Mouse (Mus musculus) left cerebral cortex, postnatal 25 days (tissue): ENCODE measurements around the gene Ctdsp1. TPM values are rescaled to one million over a fixed set of nuclear protein-coding genes. Genes with fewer than 3 reads are reported as not detected.
A peak's percentile ranks its signal among the peaks of the same experiment; 100 is the strongest.

Experiments
- DNase-seq, 2 experiments: peaks; one replicate each; pipeline ENCODE4 v3.0.0; 2022; ENCODE audit warnings: low spot score in 2 of 2, mixed read lengths in 1 of 2
- intact Hi-C: fragments of 180-260 bp; cut with DNase I; formaldehyde crosslinking; loops from one replicate; pipeline ENCODE4 v1.15.1; 2025
- total RNA-seq, 2 experiments: library from RNA; stranded (reverse); gene quantifications; 2 replicates each; pipeline ENCODE4 v1.2.3; 2021

Ctdsp1 gene
- total RNA-seq = 10 to 100 TPM; 22.5 to 27.1 TPM

DNA sequence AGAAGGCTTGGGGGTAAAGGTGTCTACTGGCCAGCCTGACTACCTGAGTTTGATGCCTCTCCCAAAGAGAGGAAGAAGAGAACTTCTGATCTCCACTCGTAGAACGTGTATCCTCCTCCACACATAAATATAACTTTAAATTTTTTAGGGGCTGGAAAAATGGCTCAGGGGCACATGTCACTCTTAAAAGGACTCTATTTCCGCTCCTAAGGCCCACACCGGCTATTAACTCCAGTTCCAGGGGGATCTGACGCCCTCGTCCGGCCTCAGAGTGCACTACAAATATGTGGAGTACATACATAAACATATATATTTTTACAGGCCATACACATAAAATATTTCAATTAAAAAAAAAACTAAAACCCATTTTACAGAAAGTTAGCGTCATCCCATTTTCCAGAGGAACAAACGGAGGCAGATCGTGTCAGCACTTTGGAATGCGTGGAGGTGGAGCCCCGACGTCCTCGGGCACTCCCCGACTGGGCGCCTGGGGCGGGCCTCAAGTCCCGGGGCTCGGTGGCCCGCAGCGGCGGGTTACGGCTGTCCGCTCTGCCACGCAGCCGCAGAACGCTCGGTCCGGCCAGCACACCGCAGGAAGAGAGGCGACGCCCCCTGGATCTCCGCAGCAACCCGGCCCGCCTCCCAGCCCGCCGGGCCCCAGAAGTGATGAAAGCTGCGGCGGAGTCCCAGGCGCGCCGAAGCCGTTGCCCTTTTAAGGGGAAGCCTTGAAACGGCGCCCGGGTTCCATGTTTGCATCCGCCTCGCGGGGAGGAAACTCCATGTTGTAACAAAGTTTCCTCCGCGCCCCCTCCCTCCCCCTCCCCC, at the start of gene Ctdsp1:
Gene Ctdsp1 (plus strand): TSS at position 586 of the 825 bp plus-strand sequence.
- peak; percentile 95 to 96 for DNase-seq
- intact Hi-C loops = loop anchor here (2.0 to 5.0 kb wide), 2 partner anchors 28 to 154 kb away; partner anchors contain the start of genes Arpc2 and Catip

DNA sequence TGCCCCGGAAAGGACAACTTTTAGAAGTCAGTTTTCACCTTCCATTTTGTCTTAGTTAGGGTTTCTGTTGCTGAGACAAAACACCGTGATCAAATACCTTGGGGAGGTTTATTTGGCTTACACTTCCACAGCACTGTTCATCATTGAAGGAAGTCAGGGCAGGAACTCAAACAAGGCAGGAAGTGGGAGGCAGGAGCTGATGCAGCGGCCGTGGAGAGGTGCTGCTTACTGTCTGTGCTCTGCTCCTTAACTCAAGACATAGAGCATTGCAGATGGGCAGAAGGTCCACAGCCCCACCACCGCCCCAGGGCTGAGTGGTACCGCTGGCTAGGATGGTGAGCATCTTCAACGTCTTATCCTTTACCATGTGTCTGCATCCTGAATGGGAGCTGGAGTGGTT, 49.4 kb upstream of the Ctdsp1 start:
- intact Hi-C loops = no loop called here
- peak in 1 of 2 experiments; percentile 16 for DNase-seq

DNA sequence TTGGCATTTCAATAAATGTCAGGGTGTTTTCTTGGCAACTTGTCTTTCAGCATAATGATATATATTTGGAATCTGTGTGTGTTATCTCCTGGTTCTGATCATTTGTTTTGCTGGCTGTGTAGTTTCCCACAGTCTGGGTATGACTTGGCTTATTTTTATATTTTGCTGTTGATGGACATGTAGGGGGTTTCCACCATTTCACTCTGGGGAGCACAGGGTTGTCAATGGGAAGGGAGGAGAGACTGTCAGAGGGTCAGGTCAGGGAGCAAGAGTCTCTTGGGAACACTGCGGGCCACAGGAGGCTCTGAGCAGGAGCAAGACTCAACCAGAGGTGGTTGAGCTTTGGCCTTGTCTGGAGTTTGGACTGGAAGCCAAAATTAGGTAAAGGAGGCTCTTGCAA, 49.0 kb upstream of the Ctdsp1 start:
- intact Hi-C loops = no loop called here
- no peak for DNase-seq

DNA sequence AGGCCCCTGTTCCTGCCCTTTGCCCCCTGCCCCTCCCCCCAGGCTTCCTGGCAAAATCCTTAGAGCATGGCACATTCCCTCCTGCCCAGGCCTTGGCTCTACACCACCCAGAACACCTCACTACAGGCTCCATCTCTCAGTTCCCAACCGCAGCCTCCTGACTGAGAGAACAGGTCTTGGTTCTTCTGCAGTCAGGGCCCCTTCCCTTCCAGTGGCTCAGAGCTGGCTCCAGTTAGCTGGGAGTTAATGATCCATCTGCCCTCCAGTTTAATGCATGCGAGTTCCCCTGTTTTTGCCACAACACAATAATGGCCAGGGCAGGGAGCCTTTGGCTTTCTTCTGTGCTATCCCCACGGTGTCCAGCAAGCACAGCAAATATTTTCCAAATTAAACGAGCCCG, 48.1 kb upstream of the Ctdsp1 start:
- intact Hi-C loops = no loop called here
- DNase-seq = no peak

DNA sequence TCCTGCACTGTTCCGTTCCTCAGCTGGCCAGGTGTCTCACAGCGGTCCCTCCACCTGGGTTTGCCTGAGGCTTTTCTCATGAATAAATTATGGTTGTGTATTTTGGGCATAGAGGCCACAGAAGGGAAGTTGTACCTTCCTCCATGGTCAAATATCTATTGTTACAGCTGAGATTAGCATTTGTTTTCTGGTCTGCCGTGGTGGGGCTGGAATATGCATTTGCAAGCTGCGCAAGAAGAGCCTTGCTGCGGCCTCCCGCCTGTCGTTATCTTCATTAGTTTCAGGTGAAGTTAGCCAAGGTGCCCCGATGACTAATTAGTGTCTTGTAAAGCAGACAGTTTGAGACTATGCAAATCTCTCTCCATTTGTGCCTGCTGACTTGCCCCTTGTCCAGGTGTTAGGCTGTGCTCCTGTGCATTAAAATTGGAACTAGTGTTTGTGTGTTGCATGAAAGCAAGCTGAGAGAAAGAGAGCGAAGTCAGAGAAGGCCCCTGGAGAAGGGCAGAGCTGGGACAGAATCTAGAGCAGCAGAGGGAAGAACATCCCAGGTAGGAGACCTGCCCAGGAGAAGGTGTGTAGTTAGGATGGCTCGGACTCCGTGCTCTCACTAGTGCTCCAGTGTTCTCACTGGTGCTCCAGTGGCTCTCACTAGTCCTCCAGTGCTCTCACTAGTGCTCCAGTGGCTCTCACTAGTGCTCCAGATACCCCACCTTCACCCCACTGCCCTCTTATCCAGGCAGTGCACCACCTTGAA, 47.0 kb upstream of the Ctdsp1 start:
- no peak for DNase-seq
- intact Hi-C loops = no loop called here

DNA sequence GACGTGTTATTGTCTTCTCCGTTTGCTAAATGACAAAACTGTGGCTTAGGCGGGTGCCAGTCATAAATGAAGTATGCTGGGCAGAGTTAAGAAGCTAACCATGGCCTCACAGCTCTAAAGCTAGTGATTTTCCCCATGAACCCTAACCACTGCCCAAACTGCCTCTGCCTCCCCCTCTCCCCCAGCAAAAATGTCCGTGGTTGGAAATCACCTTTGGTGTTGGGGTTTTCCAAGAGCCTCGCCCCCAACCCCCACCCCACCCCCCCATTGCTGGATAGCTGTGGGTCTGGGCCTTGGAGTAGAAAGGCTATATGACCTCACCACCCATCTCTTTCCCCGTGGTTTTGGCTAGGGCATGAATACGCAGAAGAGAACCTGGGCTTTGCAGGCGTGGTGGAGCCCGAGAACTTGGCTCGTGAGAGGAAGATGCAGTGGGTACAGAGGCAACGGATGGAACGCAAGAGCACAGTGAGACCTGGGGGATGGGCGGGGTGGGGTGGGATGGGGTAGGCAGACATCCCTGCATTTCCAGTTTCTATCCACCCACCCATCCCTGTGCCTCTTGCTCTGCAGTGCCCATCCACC, 40.0 kb upstream of the Ctdsp1 start:
- intact Hi-C loops = no loop called here

DNA sequence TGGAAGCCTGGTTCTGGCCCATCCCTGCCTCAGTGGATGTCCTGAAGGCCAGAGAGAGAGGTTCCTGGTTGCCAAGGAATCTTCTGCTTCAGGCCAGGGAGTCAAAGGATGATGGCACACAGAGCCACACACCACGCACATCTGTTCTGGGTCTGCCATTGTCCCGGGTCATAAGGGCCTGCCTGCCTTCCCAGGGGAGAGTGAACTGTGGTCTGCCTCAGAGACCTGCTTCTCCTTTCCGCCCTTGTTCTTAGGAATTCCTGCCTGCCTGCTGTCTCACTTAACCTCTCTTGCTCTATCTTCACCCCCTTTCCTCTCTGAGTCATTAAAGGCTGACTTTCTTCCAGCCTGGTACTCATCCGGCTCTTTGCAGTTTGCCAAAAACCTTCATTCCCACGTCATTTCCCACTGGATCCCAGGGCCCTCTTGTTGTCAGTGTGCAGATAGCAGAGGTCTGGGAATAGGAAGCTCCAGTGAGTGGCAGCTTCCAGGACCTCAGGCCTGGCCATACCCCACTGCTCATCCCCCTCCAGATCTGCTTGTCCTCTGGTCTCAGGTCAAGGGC, 38.7 kb upstream of the Ctdsp1 start:
- no peak for DNase-seq
- intact Hi-C loops = no loop called here

More for the DNA sequence above, 40.0 kb upstream of the Ctdsp1 start:
- DNase-seq = no peak

DNA sequence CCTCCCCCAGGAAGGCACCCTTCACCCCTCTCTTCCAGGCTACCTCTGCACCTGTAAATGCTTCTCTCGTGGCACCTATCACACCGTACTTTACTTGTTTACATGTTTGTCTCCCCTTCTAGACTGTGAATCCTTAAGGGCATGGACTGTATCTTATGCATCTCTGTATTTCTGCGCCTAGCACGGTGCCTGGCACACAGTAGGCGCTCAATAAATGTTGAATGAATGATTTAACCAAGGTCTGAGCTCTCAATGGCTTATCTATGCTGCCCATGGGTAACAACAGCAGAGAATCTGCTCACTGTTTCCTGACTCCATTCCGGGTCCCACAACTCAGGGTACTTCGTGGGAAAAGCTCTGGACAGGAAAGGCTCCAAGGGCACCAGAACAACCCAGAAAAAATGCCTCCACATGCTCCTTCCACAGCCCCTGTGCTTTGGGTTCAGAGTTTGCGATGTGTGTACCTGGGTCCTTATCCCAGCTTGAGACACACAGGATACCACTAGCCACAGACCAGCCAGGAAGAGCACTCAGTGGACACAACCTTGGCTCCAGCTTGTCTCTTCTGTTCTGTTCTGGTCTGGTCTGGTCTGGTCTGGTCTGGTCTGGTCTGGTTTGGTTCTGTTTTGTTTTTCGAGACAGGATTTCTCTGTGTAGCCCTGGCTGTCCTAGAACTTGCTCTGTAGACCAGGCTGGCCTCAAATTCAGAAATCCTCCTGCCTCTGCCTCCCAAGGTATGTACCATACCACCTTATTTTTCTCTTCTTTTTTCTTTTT, 37.7 kb upstream of the Ctdsp1 start:
- intact Hi-C loops = no loop called here
- no peak for DNase-seq

DNA sequence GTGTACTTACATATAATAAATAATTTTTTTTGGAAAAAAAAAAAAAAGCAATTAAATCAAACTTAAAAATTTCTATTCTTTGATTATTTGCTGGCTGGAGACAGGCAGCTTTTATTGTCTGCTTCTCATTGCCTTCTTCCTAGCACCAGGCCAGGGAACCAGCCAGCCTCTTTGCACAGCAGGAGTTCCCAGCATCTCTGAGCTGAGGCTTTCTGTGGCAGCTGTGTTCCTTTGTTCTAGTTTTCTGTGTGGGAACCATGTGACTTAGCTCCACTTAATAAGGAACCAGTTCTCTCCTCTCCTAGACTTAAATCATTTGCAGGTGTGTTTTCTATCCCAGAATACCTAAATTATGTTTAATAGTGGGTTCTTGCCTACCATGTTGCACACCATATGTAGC, 33.8 kb upstream of the Ctdsp1 start:
- no peak for DNase-seq
- intact Hi-C loops = no loop called here

DNA sequence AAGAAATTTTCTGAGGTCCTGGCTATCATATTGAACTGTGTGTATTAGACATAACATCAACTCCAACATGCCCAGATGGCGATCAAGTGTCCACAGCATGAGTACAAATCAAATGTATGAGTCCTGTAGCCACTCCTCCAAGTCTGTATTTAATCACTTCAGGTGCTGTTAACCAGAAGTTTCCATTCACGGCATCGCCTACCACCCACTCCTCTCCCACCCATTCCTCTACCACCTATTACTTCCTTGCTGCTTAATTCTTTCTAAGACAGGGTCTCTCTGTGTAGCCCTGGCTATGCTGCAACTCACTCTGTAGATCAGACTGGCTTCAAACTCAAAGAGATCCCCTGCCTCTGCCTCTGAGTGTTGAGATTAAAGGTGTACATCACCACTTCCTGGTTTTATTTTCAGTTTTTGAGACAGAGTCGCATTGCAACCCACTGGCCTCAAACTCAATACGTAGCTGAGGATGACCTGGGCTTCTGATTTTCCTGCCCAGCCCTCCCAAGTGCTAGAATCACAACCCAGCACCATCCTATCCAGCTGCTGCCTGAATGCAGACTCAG, 31.3 kb upstream of the Ctdsp1 start:
- intact Hi-C loops = loop anchor here (5.0 kb wide), 1 partner anchor 153 kb away; no protein-coding TSS in a partner anchor
- DNase-seq = no peak

DNA sequence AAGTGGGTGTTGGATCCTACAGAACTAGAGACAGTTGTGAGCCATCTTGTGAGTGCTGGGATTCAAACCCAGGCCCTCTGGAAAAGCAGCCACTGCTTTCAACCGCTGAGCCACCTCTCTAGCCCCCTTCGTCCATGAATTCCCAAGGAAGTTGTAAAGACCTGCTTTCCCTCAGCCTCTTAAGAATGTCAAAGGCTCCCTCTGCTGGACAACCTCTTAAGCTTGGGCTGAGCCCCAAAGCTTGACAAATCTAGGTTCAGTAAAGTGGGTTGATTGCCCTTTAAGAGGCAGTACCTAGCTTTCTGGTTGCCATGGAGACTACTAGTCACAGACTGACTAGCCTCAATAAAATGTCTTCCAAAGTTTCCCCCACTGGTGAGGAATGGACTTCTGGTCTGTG, 29.5 kb upstream of the Ctdsp1 start, which contains the start of gene Catip:
Gene Catip (plus strand): TSS at position 297 of the 400 bp plus-strand sequence.
- DNase-seq = peak; percentile 72 to 89
- intact Hi-C loops = loop anchor here (1.0 to 5.0 kb wide), 3 partner anchors 29 to 155 kb away; partner anchors contain the start of gene Ctdsp1

DNA sequence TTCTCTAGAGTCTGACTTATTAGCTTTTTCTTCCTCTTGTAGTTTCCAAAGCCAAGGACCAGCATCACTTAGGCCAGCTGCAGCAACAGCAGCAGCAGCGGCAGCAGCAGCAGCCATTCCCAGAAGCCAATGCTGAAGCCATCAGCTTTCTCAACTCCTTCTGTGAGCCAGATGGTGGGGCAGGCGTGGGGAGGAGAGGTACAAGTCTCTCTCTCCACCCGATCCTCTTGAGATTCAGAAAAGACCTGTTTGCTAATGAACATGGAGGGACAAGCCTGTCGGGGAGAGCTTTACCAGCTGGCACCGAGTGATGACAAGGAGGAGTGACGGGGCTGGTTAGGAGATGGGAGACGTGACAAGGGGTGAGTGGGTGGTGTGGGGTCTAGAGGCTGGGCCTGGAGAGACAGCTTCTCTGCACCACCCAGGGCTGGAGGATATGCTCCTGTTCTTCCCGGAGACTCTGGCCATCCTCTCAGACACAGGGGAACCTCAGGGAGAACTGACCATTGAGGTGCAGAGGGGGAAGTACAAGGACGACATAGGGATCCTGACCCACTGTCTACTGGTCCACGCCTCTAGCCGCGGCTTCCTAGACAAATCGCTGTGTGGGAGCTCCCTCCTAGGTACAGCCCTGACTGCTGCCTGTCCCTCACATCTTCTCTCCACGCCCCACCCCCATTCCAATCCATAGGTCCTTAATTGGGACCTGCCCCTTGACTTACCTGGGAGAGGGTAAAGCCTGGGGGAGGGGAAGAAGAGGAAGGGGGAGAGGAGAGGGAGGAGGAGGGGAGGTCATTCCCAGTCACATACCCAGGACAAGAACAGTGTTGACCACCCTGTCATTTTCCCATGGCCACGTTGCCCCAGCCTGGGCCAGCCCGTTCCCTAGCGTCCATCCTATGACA, 28.7 kb upstream of the Ctdsp1 start:
- DNase-seq = peak in 1 of 2 experiments; percentile 47
- intact Hi-C loops = loop anchor here (2.0 to 5.0 kb wide), 2 partner anchors 28 to 155 kb away; partner anchors contain the start of gene Ctdsp1

DNA sequence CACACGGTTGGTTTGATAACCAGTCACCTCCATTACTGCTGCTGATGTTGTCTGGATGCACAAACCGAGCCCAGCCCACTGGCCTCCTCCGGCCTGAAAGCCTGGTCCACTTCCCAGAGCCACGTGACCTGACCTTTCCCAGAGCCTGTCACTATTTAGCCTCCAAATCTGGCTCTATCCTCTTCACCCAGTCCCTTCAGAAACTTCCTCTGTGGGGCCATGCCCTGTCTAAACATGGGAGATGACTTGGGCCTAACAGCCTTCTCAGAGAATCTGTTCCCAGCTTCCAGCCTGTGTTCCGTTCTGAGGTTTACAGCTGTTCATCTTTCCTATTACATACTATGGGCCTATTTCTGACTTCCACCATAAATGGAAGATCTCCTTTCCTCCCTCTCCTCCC, 27.9 kb upstream of the Ctdsp1 start:
- intact Hi-C loops = loop anchor here (2.0 to 5.0 kb wide), 2 partner anchors 27 to 156 kb away; partner anchors contain the start of gene Ctdsp1
- DNase-seq = peak in 1 of 2 experiments; percentile 53

DNA sequence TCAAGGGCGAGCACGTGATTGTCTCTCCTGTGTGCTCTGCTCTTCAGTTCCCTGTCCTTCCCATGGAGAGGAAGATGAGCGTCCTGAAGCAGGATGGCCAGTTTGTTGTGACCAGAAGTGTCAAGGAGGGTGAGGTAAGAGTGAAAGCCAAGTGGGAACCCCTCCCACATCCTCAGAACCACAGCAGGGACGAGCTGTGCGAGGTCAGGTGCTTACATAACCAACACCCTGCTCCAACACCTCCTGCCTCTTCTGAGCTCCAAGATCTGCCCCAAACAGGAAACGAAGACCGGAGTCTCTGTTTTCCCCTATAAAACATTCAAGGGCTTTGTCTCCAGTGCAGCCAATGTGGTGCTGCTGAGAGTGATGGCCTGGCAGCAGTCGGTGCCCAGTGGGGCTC, 27.0 kb upstream of the Ctdsp1 start:
- intact Hi-C loops = loop anchor here (5.0 kb wide), 1 partner anchor 157 kb away; no protein-coding TSS in a partner anchor
- DNase-seq = no peak

DNA sequence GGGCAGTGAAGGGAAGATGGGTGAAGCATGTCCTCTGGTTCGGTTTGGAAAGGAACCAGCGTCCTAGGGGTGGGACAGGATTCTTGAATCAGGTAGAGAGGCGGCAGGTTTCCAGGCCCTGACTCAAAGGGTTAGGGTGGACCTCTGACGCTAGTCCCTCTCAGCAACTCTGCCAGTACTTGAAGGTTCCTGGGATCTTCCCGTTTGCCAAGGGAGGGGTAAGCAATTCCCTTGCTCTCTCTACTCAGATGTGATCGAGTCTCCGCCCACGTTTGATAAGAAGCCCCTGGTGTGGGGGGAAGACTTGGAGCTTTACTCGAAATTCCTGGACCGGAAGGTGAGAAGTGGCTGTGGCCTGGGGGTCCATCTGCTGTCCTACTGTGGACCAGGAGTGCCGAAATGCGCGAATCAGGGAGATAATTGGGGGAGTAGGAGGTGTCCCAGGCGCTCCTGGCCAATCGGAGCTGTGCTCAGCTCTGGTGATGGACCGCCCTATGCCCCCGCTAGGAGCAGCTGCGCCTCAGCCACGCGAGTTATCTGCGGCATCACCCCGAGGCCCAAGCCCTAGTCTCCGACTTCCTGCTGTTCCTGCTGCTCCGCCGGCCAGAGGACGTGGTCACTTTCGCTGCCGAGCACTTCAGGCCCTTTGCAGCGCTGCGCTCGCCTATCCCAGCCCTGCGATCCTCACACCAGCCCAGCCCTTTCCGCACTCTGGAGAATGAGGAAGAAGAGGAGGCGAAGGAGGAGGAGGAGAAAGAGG, 23.2 kb upstream of the Ctdsp1 start:
- peak; percentile 30 to 54 for DNase-seq
- intact Hi-C loops = no loop called here

DNA sequence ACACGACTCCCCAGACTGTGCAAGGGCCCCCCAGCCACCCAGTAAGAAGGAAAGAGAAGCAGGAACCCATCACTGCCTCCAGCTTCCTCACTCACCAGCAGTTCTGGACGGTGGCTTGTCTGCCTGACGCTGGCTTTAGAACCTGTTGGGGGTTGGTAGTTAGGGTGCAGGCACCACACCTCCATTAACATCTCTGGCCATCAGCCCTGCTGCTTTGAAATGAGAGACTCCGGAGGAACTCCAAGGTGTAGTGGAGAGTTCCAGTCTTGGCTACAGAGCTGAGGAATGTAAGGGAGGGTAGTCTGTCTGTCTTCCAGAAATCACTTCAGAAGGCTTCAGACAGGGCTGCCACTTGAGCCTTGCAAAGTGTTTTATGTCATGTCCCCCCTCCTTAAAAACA, 21.3 kb upstream of the Ctdsp1 start:
- intact Hi-C loops = no loop called here
- no peak for DNase-seq

DNA sequence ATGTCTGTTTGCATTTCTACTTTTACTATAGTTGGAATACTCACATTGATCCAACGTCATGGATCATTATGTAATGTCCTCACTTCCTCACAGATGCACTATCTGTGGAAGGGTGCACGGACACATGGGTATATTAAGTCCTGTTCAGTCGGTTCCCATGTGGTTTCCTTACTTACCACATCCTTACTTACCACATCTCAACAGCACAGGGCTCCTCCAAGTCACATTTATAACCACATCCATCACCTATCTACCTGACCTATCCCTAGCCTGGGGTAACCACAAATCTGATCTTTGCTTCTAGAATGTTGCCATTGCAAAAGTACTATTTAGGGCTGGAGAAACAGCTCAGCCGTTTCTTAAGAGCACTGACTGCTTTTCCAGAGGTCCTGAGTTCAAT, 17.9 kb upstream of the Ctdsp1 start:
- intact Hi-C loops = no loop called here
- no peak for DNase-seq
